Mouse (Mus musculus): ENCODE data around the gene Arv1. TPM values are rescaled to one million over a fixed set of nuclear protein-coding genes. Genes with fewer than 3 reads are reported as not detected.

Arv1 gene
- total RNA-seq, 2 experiments from 2014 or later: 5.2 to 5.7 TPM

Other genes starting within 250 kb of the Arv1 start
- 10 to 100 TPM; 22.5 to 28.2 TPM for gene Cog2, start 201.4 kb upstream of the Arv1 start, total RNA-seq (2021)
- gene Agt, start 152.4 kb upstream of the Arv1 start, total RNA-seq (2021): 10 to 100 TPM in 1 of 2 experiments, 1 to 10 TPM in 1; 6.1 to 17.1 TPM
- not detected for gene Capn9, start 146.0 kb upstream of the Arv1 start, total RNA-seq (2021)
- gene 2310022B05Rik, start 58.8 kb upstream of the Arv1 start, total RNA-seq (2021): 100 to 1,000 TPM; 144 to 160 TPM
- 10 to 100 TPM; 21.2 to 21.6 TPM for gene Ttc13, start 156 bp upstream of the Arv1 start, total RNA-seq (2021)
- 1 to 10 TPM; 1.8 TPM for gene Fam89a, start 29.7 kb downstream of the Arv1 start, total RNA-seq (2021)
- gene Trim67, start 71.0 kb downstream of the Arv1 start, total RNA-seq (2021): 1 to 10 TPM in 1 of 2 experiments, under 1 TPM in 1; 0.22 to 1.2 TPM
- gene Gnpat, start 140.9 kb downstream of the Arv1 start, total RNA-seq (2021): 100 to 1,000 TPM; 128 to 129 TPM
- gene 2810004N23Rik, start 141.0 kb downstream of the Arv1 start, total RNA-seq (2021): 10 to 100 TPM; 40.6 to 43.8 TPM
- 10 to 100 TPM; 19.5 to 20.5 TPM for gene Exoc8, start 175.6 kb downstream of the Arv1 start, total RNA-seq (2021)
- 10 to 100 TPM; 16.0 to 18.9 TPM for gene Sprtn, start 175.7 kb downstream of the Arv1 start, total RNA-seq (2021)
- 100 to 1,000 TPM; 136 to 143 TPM for gene Egln1, start 227.2 kb downstream of the Arv1 start, total RNA-seq (2021)